Mouse (Mus musculus) ovary, adult 2 months (tissue): ENCODE measurements around the gene Slc17a7. TPM values are rescaled to one million over a fixed set of nuclear protein-coding genes. Genes with fewer than 3 reads are reported as not detected.

Experiments used
- polyA plus RNA-seq: library from polyadenylated mRNA; depleted of rRNA; stranded (reverse); fragments of >200 nt; gene quantifications from 2 replicates; pipeline ENCODE4 v1.2.3, GENCODE M21; 2012; rRNA removed

The Slc17a7 gene
- 0.17 and 0.20 TPM in 2 replicates for polyA plus RNA-seq

GRCm38 (mm10) chr7:45163735-45164490 lies at the start of gene Slc17a7:
TSS of gene Slc17a7 (plus strand) at chr7:45163949.

GRCm38 (mm10) chr7:45124224-45125143 lies 39.3 kb upstream of the Slc17a7 start, which contains the start of gene Rps11:
TSS of gene Rps11 (minus strand) at chr7:45124439.

GRCm38 (mm10) chr7:45128624-45129246 lies 35.0 kb upstream of the Slc17a7 start, which contains the start of gene Rpl13a:
TSS of gene Rpl13a (minus strand) at chr7:45128761.

GRCm38 (mm10) chr7:45135993-45136567 lies 27.7 kb upstream of the Slc17a7 start, which contains the start of the genes Gm45713 and Flt3l:
TSS of gene Gm45713 (minus strand) at chr7:45136231.
TSS of gene Flt3l (minus strand) at chr7:45136432.

GRCm38 (mm10) chr7:45154096-45154992 lies 9.4 kb upstream of the Slc17a7 start, which contains the start of the genes Pih1d1 and Aldh16a1:
TSS of gene Pih1d1 (plus strand) at chr7:45154303.
TSS of gene Aldh16a1 (minus strand) at chr7:45154584.

GRCm38 (mm10) chr7:45179469-45179868 lies 15.7 kb downstream of the Slc17a7 start, which contains the start of gene Gfy:
TSS of gene Gfy (minus strand) at chr7:45179569.

GRCm38 (mm10) chr7:45180896-45181477 lies 17.2 kb downstream of the Slc17a7 start, which contains the start of gene Pth2:
TSS of gene Pth2 (plus strand) at chr7:45180995.

GRCm38 (mm10) chr7:45204380-45205143 lies 40.8 kb downstream of the Slc17a7 start, which contains the start of gene Ccdc155:
TSS of gene Ccdc155 (minus strand) at chr7:45204892.

GRCm38 (mm10) chr7:45211851-45212251 lies 48.1 kb downstream of the Slc17a7 start, which contains the start of gene Dkkl1:
TSS of gene Dkkl1 (minus strand) at chr7:45212147.

GRCm38 (mm10) chr7:45215673-45216441 lies 52.1 kb downstream of the Slc17a7 start, which contains the start of gene Tead2:
TSS of gene Tead2 (plus strand) at chr7:45215753.

Other genes with a start within 250 kb of the Slc17a7 start
- gene Ap2a1, start 234.5 kb upstream of the Slc17a7 start, polyA plus RNA-seq = 132 and 136 TPM in 2 replicates
- gene Tsks, start 220.7 kb upstream of the Slc17a7 start, polyA plus RNA-seq = 0.08 TPM in 1 of 2 replicates, not detected in the other
- gene Cpt1c, start 189.1 kb upstream of the Slc17a7 start, polyA plus RNA-seq = 61.1 and 66.1 TPM in 2 replicates
- 364 and 448 TPM in 2 replicates for gene Prmt1, start 177.4 kb upstream of the Slc17a7 start, polyA plus RNA-seq
- gene Irf3, start 166.3 kb upstream of the Slc17a7 start, polyA plus RNA-seq = 154 and 158 TPM in 2 replicates
- 43.3 and 49.2 TPM in 2 replicates for gene Bcl2l12, start 165.2 kb upstream of the Slc17a7 start, polyA plus RNA-seq
- 116 and 132 TPM in 2 replicates for gene Scaf1, start 147.6 kb upstream of the Slc17a7 start, polyA plus RNA-seq
- 161 and 171 TPM in 2 replicates for gene Rras, start 146.0 kb upstream of the Slc17a7 start, polyA plus RNA-seq
- gene Prr12, start 111.1 kb upstream of the Slc17a7 start, polyA plus RNA-seq = 17.5 and 18.4 TPM in 2 replicates
- gene Nosip, start 101.5 kb upstream of the Slc17a7 start, polyA plus RNA-seq = 157 and 163 TPM in 2 replicates
- 90.9 and 100 TPM in 2 replicates for gene Prrg2, start 101.3 kb upstream of the Slc17a7 start, polyA plus RNA-seq
- 537 and 545 TPM in 2 replicates for gene Rcn3, start 71.7 kb upstream of the Slc17a7 start, polyA plus RNA-seq
- 132 and 135 TPM in 2 replicates for gene Fcgrt, start 60.1 kb upstream of the Slc17a7 start, polyA plus RNA-seq
- gene Rps11, start 39.5 kb upstream of the Slc17a7 start, polyA plus RNA-seq = 173 and 237 TPM in 2 replicates
- 1,241 and 3,203 TPM in 2 replicates for gene Rpl13a, start 35.2 kb upstream of the Slc17a7 start, polyA plus RNA-seq
- 1.9 TPM in 1 of 2 replicates, not detected in the other for gene Gm45713, start 27.7 kb upstream of the Slc17a7 start, polyA plus RNA-seq
- gene Flt3l, start 27.5 kb upstream of the Slc17a7 start, polyA plus RNA-seq = 38.5 and 68.0 TPM in 2 replicates
- 60.2 and 64.9 TPM in 2 replicates for gene Pih1d1, start 9.6 kb upstream of the Slc17a7 start, polyA plus RNA-seq
- gene Aldh16a1, start 9.4 kb upstream of the Slc17a7 start, polyA plus RNA-seq = 87.7 and 97.6 TPM in 2 replicates
- not detected in 2 replicates for gene Gfy, start 15.6 kb downstream of the Slc17a7 start, polyA plus RNA-seq
- gene Pth2, start 17.0 kb downstream of the Slc17a7 start, polyA plus RNA-seq = not detected in 2 replicates
- gene Ccdc155, start 40.9 kb downstream of the Slc17a7 start, polyA plus RNA-seq = 3.1 and 4.1 TPM in 2 replicates
- 2.1 and 3.3 TPM in 2 replicates for gene Dkkl1, start 48.2 kb downstream of the Slc17a7 start, polyA plus RNA-seq
- 119 and 183 TPM in 2 replicates for gene Tead2, start 51.8 kb downstream of the Slc17a7 start, polyA plus RNA-seq
- gene Cd37, start 75.2 kb downstream of the Slc17a7 start, polyA plus RNA-seq = 13.2 and 14.5 TPM in 2 replicates
- gene Slc6a16, start 77.1 kb downstream of the Slc17a7 start, polyA plus RNA-seq = 0.15 and 0.40 TPM in 2 replicates
- 0.24 TPM in 1 of 2 replicates, not detected in the other for gene Slc6a21, start 113.6 kb downstream of the Slc17a7 start, polyA plus RNA-seq
- 58.6 and 62.0 TPM in 2 replicates for gene Trpm4, start 169.8 kb downstream of the Slc17a7 start, polyA plus RNA-seq
- gene Hrc, start 171.3 kb downstream of the Slc17a7 start, polyA plus RNA-seq = 0.46 and 0.51 TPM in 2 replicates
- gene Ppfia3, start 203.1 kb downstream of the Slc17a7 start, polyA plus RNA-seq = 11.9 and 12.1 TPM in 2 replicates
- 43.0 and 49.1 TPM in 2 replicates for gene Lin7b, start 206.6 kb downstream of the Slc17a7 start, polyA plus RNA-seq
- gene Snrnp70, start 231.8 kb downstream of the Slc17a7 start, polyA plus RNA-seq = 271 and 341 TPM in 2 replicates
- gene Kcna7, start 241.7 kb downstream of the Slc17a7 start, polyA plus RNA-seq = 0.28 and 0.36 TPM in 2 replicates
- gene Ntf5, start 249.7 kb downstream of the Slc17a7 start, polyA plus RNA-seq = 3.7 and 3.9 TPM in 2 replicates